Mouse (Mus musculus): ENCODE measurements around the gene Unc13c. TPM values are rescaled to one million over a fixed set of nuclear protein-coding genes. Genes with fewer than 3 reads are reported as not detected.
A peak's percentile ranks its signal among the peaks of the same experiment; 100 is the strongest.

Unc13c gene
- polyA plus RNA-seq, 1 experiment from 2014 or later = 7.6 TPM

- Histone ChIP-seq H3K9ac (ENCODE audit: low read depth, low read length) (no peak overlapping the region), H3K9me3 (ENCODE audit: control insufficient read depth, low read length) (no peaks in the 10 kb centered on the region), H3K4me3 (ENCODE audit: low read length) (no peak overlapping the region), H3K27me3 (replicated peaks; ENCODE audit: control insufficient read depth, insufficient read depth, low read length) (no peaks in the 10 kb centered on the region), H3K27ac (ENCODE audit: low read depth, low read length) (no peak overlapping the region), H3K4me1 (ENCODE audit: control insufficient read depth, insufficient read depth, low read depth, low read length) (no peaks in the 10 kb centered on the region), H3K36me3 (ENCODE audit: control insufficient read depth, insufficient read depth, low read length) (no peaks in the 10 kb centered on the region), H3K4me2 (ENCODE audit: low read length) (no peak overlapping the region)
- WGBS = 76% methylated on average over 4 of the region's 4 CpGs
- no peak for ATAC-seq
Measured at GRCm38 (mm10) chr9:73612896-73613295, 355.9 kb downstream of the Unc13c start.

- Histone ChIP-seq H3K27me3 (replicated peaks; ENCODE audit: control insufficient read depth, insufficient read depth, low read length) (no peaks in the 10 kb centered on the region), H3K4me1 (ENCODE audit: control insufficient read depth, insufficient read depth, low read depth, low read length) (no peaks in the 10 kb centered on the region), H3K27ac (ENCODE audit: low read depth, low read length) (no peak overlapping the region), H3K4me3 (ENCODE audit: low read length) (no peak overlapping the region), H3K36me3 (ENCODE audit: control insufficient read depth, insufficient read depth, low read length) (no peaks in the 10 kb centered on the region), H3K9me3 (ENCODE audit: control insufficient read depth, low read length) (no peaks in the 10 kb centered on the region), H3K9ac (ENCODE audit: low read depth, low read length) (no peak overlapping the region), H3K4me2 (ENCODE audit: low read length) (no peak overlapping the region)
- 71% methylated on average over 1 of the region's 1 CpGs for WGBS
- ATAC-seq = no peak
Measured at GRCm38 (mm10) chr9:73603921-73604320, 364.8 kb downstream of the Unc13c start.

GRCm38 (mm10) chr9:73565558-73565957 lies 403.2 kb downstream of the Unc13c start:
- Histone ChIP-seq H3K9ac (ENCODE audit: low read depth, low read length) (no peak overlapping the region), H3K4me2 (ENCODE audit: low read length) (no peak overlapping the region), H3K27ac (ENCODE audit: low read depth, low read length) (no peak overlapping the region), H3K4me1 (ENCODE audit: control insufficient read depth, insufficient read depth, low read depth, low read length) (peaks cover 3% of the 10 kb centered on the region), H3K9me3 (ENCODE audit: control insufficient read depth, low read length) (no peaks in the 10 kb centered on the region; the same call in 1 of the 2 replicates), H3K4me3 (ENCODE audit: low read length) (no peak overlapping the region), H3K27me3 (replicated peaks; ENCODE audit: control insufficient read depth, insufficient read depth, low read length) (no peaks in the 10 kb centered on the region), H3K36me3 (ENCODE audit: control insufficient read depth, insufficient read depth, low read length) (no peaks in the 10 kb centered on the region)
- WGBS = 48% methylated on average over 4 of the region's 4 CpGs
- no peak for ATAC-seq

DNA sequence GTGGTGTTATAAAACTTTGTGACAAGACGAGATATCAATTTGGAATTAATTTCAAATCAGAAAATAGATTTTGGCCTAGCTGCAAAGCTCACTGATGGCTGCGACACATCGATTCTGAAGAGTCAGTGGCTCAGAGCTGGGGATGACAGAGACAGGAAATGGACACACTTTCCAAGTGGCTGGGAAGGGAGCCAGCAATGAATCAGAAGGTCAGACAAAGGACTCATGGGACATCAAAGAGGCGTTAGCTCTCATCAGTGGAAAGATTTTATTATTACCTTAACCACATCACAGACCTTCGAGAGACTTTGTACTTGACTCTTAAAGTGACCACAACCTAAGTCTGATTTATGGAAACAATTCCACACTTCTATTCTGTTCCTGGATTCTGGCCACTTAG lies 408.7 kb downstream of the Unc13c start:
- 51% methylated on average over 5 of the region's 5 CpGs for WGBS
- no peak overlapping the region for H3K4me3 ChIP-seq (ENCODE audit: low read length)
- H3K9me3 ChIP-seq (ENCODE audit: control insufficient read depth, low read length) = no peaks in the 10 kb centered on the region
- H3K9ac ChIP-seq (ENCODE audit: low read depth, low read length) = no peak overlapping the region
- H3K27me3 ChIP-seq (replicated peaks; ENCODE audit: control insufficient read depth, insufficient read depth, low read length) = no peaks in the 10 kb centered on the region
- H3K27ac ChIP-seq (ENCODE audit: low read depth, low read length) = no peak overlapping the region
- peaks cover 3% of the 10 kb centered on the region for H3K4me1 ChIP-seq (ENCODE audit: control insufficient read depth, insufficient read depth, low read depth, low read length)
- H3K4me2 ChIP-seq (ENCODE audit: low read length) = no peak overlapping the region
- no peak for ATAC-seq
- H3K36me3 ChIP-seq (ENCODE audit: control insufficient read depth, insufficient read depth, low read length) = no peaks in the 10 kb centered on the region

GRCm38 (mm10) chr9:73557805-73558204 lies 411.0 kb downstream of the Unc13c start:
- no peak overlapping the region for H3K9ac ChIP-seq (ENCODE audit: low read depth, low read length)
- no peak overlapping the region for H3K27ac ChIP-seq (ENCODE audit: low read depth, low read length)
- peaks cover under 1% of the 10 kb centered on the region for H3K4me1 ChIP-seq (ENCODE audit: control insufficient read depth, insufficient read depth, low read depth, low read length)
- H3K9me3 ChIP-seq (ENCODE audit: control insufficient read depth, low read length) = no peaks in the 10 kb centered on the region
- H3K36me3 ChIP-seq (ENCODE audit: control insufficient read depth, insufficient read depth, low read length) = no peaks in the 10 kb centered on the region
- 52% methylated on average over 2 of the region's 2 CpGs for WGBS
- H3K27me3 ChIP-seq (replicated peaks; ENCODE audit: control insufficient read depth, insufficient read depth, low read length) = no peaks in the 10 kb centered on the region
- no peak overlapping the region for H3K4me3 ChIP-seq (ENCODE audit: low read length)
- H3K4me2 ChIP-seq (ENCODE audit: low read length) = no peak overlapping the region
- no peak for ATAC-seq

- Histone ChIP-seq H3K27ac (ENCODE audit: low read depth, low read length) (no peak overlapping the region), H3K27me3 (replicated peaks; ENCODE audit: control insufficient read depth, insufficient read depth, low read length) (no peaks in the 10 kb centered on the region), H3K36me3 (ENCODE audit: control insufficient read depth, insufficient read depth, low read length) (no peaks in the 10 kb centered on the region), H3K9me3 (ENCODE audit: control insufficient read depth, low read length) (no peaks in the 10 kb centered on the region), H3K4me1 (ENCODE audit: control insufficient read depth, insufficient read depth, low read depth, low read length) (no peaks in the 10 kb centered on the region), H3K4me3 (ENCODE audit: low read length) (no peak overlapping the region), H3K4me2 (ENCODE audit: low read length) (no peak overlapping the region), H3K9ac (ENCODE audit: low read depth, low read length) (no peak overlapping the region)
- ATAC-seq = no peak
- 70% methylated on average over 6 of the region's 6 CpGs for WGBS
Measured at GRCm38 (mm10) chr9:73555354-73555753, 413.4 kb downstream of the Unc13c start.

DNA sequence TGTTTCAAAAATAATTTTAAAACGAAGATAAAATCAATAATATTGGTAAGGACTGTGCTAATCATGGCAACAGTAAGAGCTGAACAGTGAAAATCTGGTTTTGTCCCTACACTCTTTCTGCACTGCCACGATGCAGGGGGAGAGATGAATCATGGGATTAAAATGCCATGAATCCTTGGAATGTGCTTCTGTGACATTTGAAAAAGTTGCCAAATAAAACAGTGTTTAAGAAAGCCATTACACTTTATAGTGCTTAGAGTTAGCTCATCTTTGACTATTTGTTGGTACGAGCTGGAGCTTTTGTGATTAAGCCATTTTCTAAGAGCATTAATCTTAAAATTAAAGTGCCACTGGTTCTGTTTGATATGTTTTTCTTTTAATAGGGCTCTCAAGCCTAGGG lies 496.2 kb downstream of the Unc13c start:
- Histone ChIP-seq H3K27ac (ENCODE audit: low read depth, low read length) (no peak overlapping the region), H3K9me3 (ENCODE audit: control insufficient read depth, low read length) (no peaks in the 10 kb centered on the region), H3K27me3 (replicated peaks; ENCODE audit: control insufficient read depth, insufficient read depth, low read length) (no peaks in the 10 kb centered on the region), H3K4me2 (ENCODE audit: low read length) (no peak overlapping the region), H3K36me3 (ENCODE audit: control insufficient read depth, insufficient read depth, low read length) (no peaks in the 10 kb centered on the region), H3K9ac (ENCODE audit: low read depth, low read length) (no peak overlapping the region), H3K4me1 (ENCODE audit: control insufficient read depth, insufficient read depth, low read depth, low read length) (no peaks in the 10 kb centered on the region), H3K4me3 (ENCODE audit: low read length) (no peak overlapping the region)
- WGBS = 67% methylated on average over 3 of the region's 3 CpGs
- ATAC-seq = no peak

DNA sequence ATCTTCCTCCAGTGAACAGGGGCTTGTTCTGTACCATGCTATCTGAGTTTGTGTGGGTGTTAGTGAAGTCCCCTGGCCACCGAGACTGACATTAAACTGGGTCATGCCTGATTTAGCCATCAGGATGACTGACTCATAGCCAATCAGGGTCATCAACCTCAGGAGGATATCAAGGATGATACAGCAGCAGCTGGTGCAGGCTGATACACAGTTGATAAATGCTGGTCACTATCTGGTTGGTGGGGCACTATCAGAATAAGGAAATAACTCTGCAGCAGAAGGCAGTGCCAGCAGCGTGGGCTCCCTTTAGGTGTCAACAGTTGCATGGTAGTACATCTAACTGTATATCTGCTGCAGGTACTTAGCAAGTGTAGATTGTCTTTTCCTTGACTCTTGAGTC lies 506.7 kb downstream of the Unc13c start:
- no peak overlapping the region for H3K27ac ChIP-seq (ENCODE audit: low read depth, low read length)
- H3K4me1 ChIP-seq (ENCODE audit: control insufficient read depth, insufficient read depth, low read depth, low read length) = no peaks in the 10 kb centered on the region
- no peaks in the 10 kb centered on the region for H3K27me3 ChIP-seq (replicated peaks; ENCODE audit: control insufficient read depth, insufficient read depth, low read length)
- 88% methylated on average over 2 of the region's 2 CpGs for WGBS
- no peak overlapping the region for H3K4me2 ChIP-seq (ENCODE audit: low read length)
- H3K9me3 ChIP-seq (ENCODE audit: control insufficient read depth, low read length) = no peaks in the 10 kb centered on the region
- H3K4me3 ChIP-seq (ENCODE audit: low read length) = no peak overlapping the region
- H3K36me3 ChIP-seq (ENCODE audit: control insufficient read depth, insufficient read depth, low read length) = no peaks in the 10 kb centered on the region
- H3K9ac ChIP-seq (ENCODE audit: low read depth, low read length) = no peak overlapping the region
- no peak for ATAC-seq

GRCm38 (mm10) chr9:73450009-73450408 lies 518.8 kb downstream of the Unc13c start:
- H3K27me3 ChIP-seq (replicated peaks; ENCODE audit: control insufficient read depth, insufficient read depth, low read length) = no peaks in the 10 kb centered on the region
- 56% methylated on average over 6 of the region's 6 CpGs for WGBS
- H3K4me3 ChIP-seq (ENCODE audit: low read length) = no peak overlapping the region
- H3K9me3 ChIP-seq (ENCODE audit: control insufficient read depth, low read length) = no peaks in the 10 kb centered on the region
- 0 out of 2 replicates have a peak, but pooled peaks have one; percentile 65 for ATAC-seq
- H3K27ac ChIP-seq (ENCODE audit: low read depth, low read length) = no peak overlapping the region
- no peaks in the 10 kb centered on the region for H3K36me3 ChIP-seq (ENCODE audit: control insufficient read depth, insufficient read depth, low read length)
- H3K9ac ChIP-seq (ENCODE audit: low read depth, low read length) = no peak overlapping the region
- no peak overlapping the region for H3K4me2 ChIP-seq (ENCODE audit: low read length)
- no peaks in the 10 kb centered on the region for H3K4me1 ChIP-seq (ENCODE audit: control insufficient read depth, insufficient read depth, low read depth, low read length)

- H3K27me3 ChIP-seq (replicated peaks; ENCODE audit: control insufficient read depth, insufficient read depth, low read length) = no peaks in the 10 kb centered on the region
- H3K9me3 ChIP-seq (ENCODE audit: control insufficient read depth, low read length) = no peaks in the 10 kb centered on the region
- ATAC-seq = no peak
Measured at GRCm38 (mm10) chr9:73449216-73449615, 519.5 kb downstream of the Unc13c start.

More at GRCm38 (mm10) chr9:73449216-73449615, 519.5 kb downstream of the Unc13c start:
- no peak overlapping the region for H3K4me2 ChIP-seq (ENCODE audit: low read length)
- H3K4me1 ChIP-seq (ENCODE audit: control insufficient read depth, insufficient read depth, low read depth, low read length) = no peaks in the 10 kb centered on the region
- no peak overlapping the region for H3K27ac ChIP-seq (ENCODE audit: low read depth, low read length)
- no peak overlapping the region for H3K4me3 ChIP-seq (ENCODE audit: low read length)
- no peak overlapping the region for H3K9ac ChIP-seq (ENCODE audit: low read depth, low read length)
- H3K36me3 ChIP-seq (ENCODE audit: control insufficient read depth, insufficient read depth, low read length) = no peaks in the 10 kb centered on the region

Measured in hindbrain, embryonic 16.5 days (tissue).